Mouse (Mus musculus): Measurements from ENCODE around the gene Map4k2. TPM values are rescaled to one million over a fixed set of nuclear protein-coding genes. Genes with fewer than 3 reads are reported as not detected.
A peak's percentile ranks its signal among the peaks of the same experiment; 100 is the strongest.

Gene Map4k2
- total RNA-seq (2017) = 791 and 881 TPM in 2 replicates

GRCm38 (mm10) chr19:6340524-6341452 is at the start of gene Map4k2:
TSS of gene Map4k2 (plus strand) at chr19:6341135.
- ATAC-seq (ENCODE audit: extremely low read depth, insufficient number of reproducible peaks, low FRiP score, poor library complexity, severe bottlenecking) = peak; percentile 57

DNA sequence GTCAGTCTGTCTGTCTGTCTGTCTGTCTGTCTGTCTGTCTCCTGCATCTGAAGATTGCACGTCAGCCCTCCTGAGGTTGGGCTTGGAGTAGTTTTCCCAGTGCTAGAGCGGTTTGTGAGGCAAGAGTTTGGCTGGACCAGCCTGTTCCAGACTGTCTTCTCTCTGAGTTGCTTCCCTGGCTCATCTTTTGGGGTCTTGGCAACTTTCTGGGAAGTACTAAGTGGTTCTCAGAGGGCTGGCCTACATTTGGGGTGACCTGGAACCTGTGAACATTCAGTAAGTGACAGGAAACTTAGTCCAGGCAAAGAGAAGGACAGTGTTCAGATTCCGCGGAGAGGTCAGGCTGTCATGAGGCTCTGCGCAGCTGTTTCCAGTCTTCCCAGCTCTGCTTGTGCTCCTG is 48.7 kb upstream of the Map4k2 start:
- ATAC-seq (ENCODE audit: extremely low read depth, insufficient number of reproducible peaks, low FRiP score, poor library complexity, severe bottlenecking) = no peak

DNA sequence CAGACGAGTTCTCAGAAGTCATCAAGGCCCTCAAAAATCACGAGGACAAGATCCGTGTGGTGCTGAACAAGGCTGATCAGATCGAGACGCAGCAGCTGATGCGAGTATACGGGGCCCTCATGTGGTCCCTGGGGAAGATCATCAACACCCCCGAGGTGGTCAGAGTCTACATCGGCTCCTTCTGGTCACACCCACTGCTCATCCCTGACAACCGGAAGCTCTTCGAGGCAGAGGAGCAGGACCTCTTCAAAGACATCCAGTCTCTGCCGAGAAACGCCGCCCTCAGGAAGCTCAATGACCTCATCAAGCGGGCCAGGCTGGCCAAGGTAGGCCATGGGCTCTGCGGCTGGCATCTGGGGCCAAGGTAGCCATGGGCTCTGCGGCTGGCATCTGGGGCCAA is 46.6 kb upstream of the Map4k2 start:
- no peak for ATAC-seq (ENCODE audit: extremely low read depth, insufficient number of reproducible peaks, low FRiP score, poor library complexity, severe bottlenecking)

DNA sequence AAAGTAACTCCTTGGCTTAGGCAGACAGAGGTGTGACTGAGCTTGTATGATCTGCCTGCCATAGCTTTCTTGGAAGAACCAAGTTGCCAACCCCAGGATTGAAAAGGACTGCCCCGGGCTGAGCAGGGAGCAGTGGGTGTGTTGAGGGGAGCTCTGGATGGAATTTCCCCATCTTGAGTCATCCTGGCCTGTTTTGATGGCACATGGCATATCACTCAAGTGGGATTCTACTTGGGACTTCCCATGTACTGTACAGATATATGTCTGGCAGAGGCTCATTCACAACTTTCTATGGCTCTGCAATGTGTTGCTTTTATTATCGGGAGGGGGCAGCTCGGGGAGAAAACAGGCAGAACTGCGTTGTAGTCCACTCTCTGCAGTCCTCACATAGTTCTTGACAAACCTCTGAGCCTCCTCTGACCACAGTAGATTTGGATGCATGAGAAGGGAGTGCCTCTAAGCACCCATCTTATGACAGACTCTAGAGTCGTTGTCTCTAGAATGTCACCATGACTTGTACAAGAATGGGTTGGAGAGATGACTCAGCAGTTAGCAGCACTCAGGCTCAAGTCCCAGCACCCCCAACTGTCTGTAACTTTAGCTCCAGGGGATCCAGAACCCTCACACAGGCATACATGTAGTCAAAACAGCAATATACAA is 44.3 kb upstream of the Map4k2 start:
- no peak for ATAC-seq (ENCODE audit: extremely low read depth, insufficient number of reproducible peaks, low FRiP score, poor library complexity, severe bottlenecking)

GRCm38 (mm10) chr19:6297641-6298040 is 43.3 kb upstream of the Map4k2 start:
- peak; percentile 83 for ATAC-seq (ENCODE audit: extremely low read depth, insufficient number of reproducible peaks, low FRiP score, poor library complexity, severe bottlenecking)

DNA sequence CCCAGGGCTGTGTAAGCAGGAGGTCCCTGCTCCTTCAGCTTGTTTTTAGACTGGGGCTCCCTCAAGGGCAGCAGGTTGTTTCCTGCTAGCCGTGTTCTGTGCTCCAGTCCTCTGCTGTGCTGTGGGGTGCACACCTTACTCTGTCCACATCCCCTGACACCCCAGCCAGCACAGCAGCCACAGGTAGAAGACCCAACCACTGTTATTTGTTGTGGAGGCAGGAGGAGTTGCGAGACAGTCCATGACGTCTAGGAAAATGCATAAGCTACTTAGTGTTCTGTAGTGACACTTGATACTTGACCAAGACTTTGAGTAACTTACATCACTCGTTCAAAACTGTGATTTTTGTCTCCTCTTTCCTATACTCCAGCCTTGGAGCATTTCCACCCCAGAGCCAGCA is 41.9 kb upstream of the Map4k2 start:
- ATAC-seq (ENCODE audit: extremely low read depth, insufficient number of reproducible peaks, low FRiP score, poor library complexity, severe bottlenecking) = no peak

GRCm38 (mm10) chr19:6299450-6300267 is 41.3 kb upstream of the Map4k2 start:
- no peak for ATAC-seq (ENCODE audit: extremely low read depth, insufficient number of reproducible peaks, low FRiP score, poor library complexity, severe bottlenecking)

DNA sequence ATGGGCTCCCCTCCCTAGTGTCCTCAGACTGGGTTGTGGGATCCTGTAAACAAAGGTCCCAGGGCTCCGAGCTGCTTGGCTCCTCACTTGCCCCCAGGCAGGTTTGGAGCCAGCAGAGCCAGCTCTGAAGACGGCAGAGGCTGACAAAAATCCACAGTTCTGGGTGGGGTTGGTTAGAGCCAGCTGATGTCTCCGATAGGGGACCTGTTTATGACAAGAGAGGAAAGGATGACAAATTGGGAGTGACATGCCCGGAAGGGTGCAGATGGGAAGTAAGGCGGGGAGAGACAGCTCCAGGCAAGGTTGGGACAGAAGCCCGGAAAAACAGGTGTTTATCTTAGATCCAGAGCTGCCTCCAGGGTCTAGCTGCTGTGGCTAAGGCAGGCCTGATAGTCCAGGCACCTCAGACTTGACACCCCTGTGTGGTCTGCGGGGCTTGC is 40.5 kb upstream of the Map4k2 start:
- ATAC-seq (ENCODE audit: extremely low read depth, insufficient number of reproducible peaks, low FRiP score, poor library complexity, severe bottlenecking) = no peak

DNA sequence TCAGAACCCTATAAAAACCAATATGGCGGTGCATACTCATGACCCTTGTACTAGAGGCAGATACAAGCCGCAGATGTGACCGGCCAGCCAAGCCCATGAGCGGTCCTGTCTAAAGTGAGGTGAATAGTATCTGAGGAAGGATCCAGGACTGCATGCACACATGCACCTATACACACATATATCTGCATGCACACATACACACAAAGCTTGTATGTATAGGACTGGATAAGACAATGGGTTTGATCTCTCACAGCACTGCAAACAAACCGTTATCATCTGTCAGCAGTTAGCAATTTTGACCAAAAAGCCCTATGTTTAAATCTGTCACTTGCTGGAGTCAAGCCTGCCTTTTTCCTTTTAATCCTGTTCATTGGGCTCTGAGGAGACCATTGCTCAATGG is 38.8 kb upstream of the Map4k2 start:
- no peak for ATAC-seq (ENCODE audit: extremely low read depth, insufficient number of reproducible peaks, low FRiP score, poor library complexity, severe bottlenecking)

GRCm38 (mm10) chr19:6302522-6302921 is 38.4 kb upstream of the Map4k2 start:
- no peak for ATAC-seq (ENCODE audit: extremely low read depth, insufficient number of reproducible peaks, low FRiP score, poor library complexity, severe bottlenecking)

GRCm38 (mm10) chr19:6303831-6304230 is 37.1 kb upstream of the Map4k2 start:
- no peak for ATAC-seq (ENCODE audit: extremely low read depth, insufficient number of reproducible peaks, low FRiP score, poor library complexity, severe bottlenecking)

- peak; percentile 76 for ATAC-seq (ENCODE audit: extremely low read depth, insufficient number of reproducible peaks, low FRiP score, poor library complexity, severe bottlenecking)
Observed at GRCm38 (mm10) chr19:6304787-6305516, 36.0 kb upstream of the Map4k2 start.

DNA sequence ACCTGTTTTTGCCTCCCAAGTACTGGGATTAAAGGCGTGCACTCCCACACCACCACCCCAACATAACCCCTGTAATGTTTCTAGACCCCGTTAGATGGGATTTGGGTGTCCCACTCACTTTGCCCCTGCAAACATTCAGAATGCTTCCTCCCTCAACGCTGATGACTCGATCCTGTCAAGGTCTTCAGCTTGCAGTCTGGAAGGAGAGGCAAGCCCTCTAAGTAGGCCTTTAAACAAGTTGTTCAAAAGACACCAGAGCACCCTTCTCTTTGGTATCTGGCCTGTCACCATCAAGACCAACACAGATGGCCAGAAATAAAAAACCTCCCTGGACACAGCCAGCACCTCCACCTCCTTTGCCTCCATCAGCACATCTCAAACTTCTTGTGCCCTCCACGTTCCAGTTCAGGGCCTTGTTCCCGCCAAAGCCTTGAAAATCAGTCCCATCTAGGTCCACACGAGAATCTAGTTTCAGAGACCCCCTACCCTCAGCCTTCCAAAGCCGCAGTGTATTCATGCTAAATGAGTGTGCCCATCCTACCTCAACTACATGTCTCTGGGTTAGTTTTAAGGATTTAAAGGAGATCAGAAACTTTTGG is 35.3 kb upstream of the Map4k2 start:
- no peak for ATAC-seq (ENCODE audit: extremely low read depth, insufficient number of reproducible peaks, low FRiP score, poor library complexity, severe bottlenecking)

GRCm38 (mm10) chr19:6306137-6306551 is 34.8 kb upstream of the Map4k2 start, which contains the start of gene Cdc42bpg:
TSS of gene Cdc42bpg (plus strand) at chr19:6306456.
- ATAC-seq (ENCODE audit: extremely low read depth, insufficient number of reproducible peaks, low FRiP score, poor library complexity, severe bottlenecking) = peak; percentile 31; the same call in 1 of the 2 replicates

- ATAC-seq (ENCODE audit: extremely low read depth, insufficient number of reproducible peaks, low FRiP score, poor library complexity, severe bottlenecking) = peak; percentile 54
Observed at GRCm38 (mm10) chr19:6306586-6306985, 34.3 kb upstream of the Map4k2 start.

GRCm38 (mm10) chr19:6307733-6308531 is 33.0 kb upstream of the Map4k2 start:
- ATAC-seq (ENCODE audit: extremely low read depth, insufficient number of reproducible peaks, low FRiP score, poor library complexity, severe bottlenecking) = no peak

- no peak for ATAC-seq (ENCODE audit: extremely low read depth, insufficient number of reproducible peaks, low FRiP score, poor library complexity, severe bottlenecking)
Observed at GRCm38 (mm10) chr19:6310181-6310580, 30.8 kb upstream of the Map4k2 start.

Data from neutrophil, adult 5-6 weeks (primary cell).